Mouse (Mus musculus) heart, embryonic 10.5 days (tissue): ENCODE data around the gene Xlr3b. TPM values are rescaled to one million over a fixed set of nuclear protein-coding genes. Genes with fewer than 3 reads are reported as not detected.

Experiments used
- polyA plus RNA-seq: library from polyadenylated mRNA; unstranded; fragments of >200 nt; fragmentation: Nextera tagmentation; extraction: Ambion mirVana; gene quantifications from 2 replicates; pipeline ENCODE4 v1.2.1, GENCODE M21; 2016

The Xlr3b gene
- polyA plus RNA-seq, 1 experiment from 2014 or later = 9.8 TPM

Other genes starting within 250 kb of the Xlr3b start
- gene Zfp185, start 204.9 kb upstream of the Xlr3b start, polyA plus RNA-seq = 5.7 and 7.2 TPM in 2 replicates
- gene Pnma5, start 155.1 kb upstream of the Xlr3b start, polyA plus RNA-seq = 0.07 and 0.11 TPM in 2 replicates
- gene Pnma3, start 127.4 kb upstream of the Xlr3b start, polyA plus RNA-seq = 0.08 TPM in 1 of 2 replicates, not detected in the other
- gene Xlr4a, start 109.7 kb upstream of the Xlr3b start, polyA plus RNA-seq = 0.84 and 1.2 TPM in 2 replicates
- 1.8 and 2.4 TPM in 2 replicates for gene Xlr3a, start 95.1 kb upstream of the Xlr3b start, polyA plus RNA-seq
- gene Gm14685, start 75.2 kb upstream of the Xlr3b start, polyA plus RNA-seq = 0.10 and 0.23 TPM in 2 replicates
- not detected in 2 replicates for gene Xlr5b, start 43.4 kb upstream of the Xlr3b start, polyA plus RNA-seq
- gene DXBay18, start 42.8 kb upstream of the Xlr3b start, polyA plus RNA-seq = 0.13 TPM in 1 of 2 replicates, not detected in the other
- gene Spin2d, start 15.2 kb upstream of the Xlr3b start, polyA plus RNA-seq = not detected in 2 replicates
- 0.74 and 0.83 TPM in 2 replicates for gene Xlr4b, start 22.1 kb downstream of the Xlr3b start, polyA plus RNA-seq
- 7.6 and 8.1 TPM in 2 replicates for gene F8a, start 36.1 kb downstream of the Xlr3b start, polyA plus RNA-seq
- 0.25 and 0.34 TPM in 2 replicates for gene Xlr4c, start 50.9 kb downstream of the Xlr3b start, polyA plus RNA-seq
- gene Xlr3c, start 73.2 kb downstream of the Xlr3b start, polyA plus RNA-seq = not detected in 2 replicates
- gene Xlr5a, start 100.8 kb downstream of the Xlr3b start, polyA plus RNA-seq = not detected in 2 replicates
- not detected in 2 replicates for gene Xlr5c, start 100.8 kb downstream of the Xlr3b start, polyA plus RNA-seq
- gene Gm45015, start 144.6 kb downstream of the Xlr3b start, polyA plus RNA-seq = not detected in 2 replicates
- 12.7 and 13.6 TPM in 2 replicates for gene Zfp275, start 150.4 kb downstream of the Xlr3b start, polyA plus RNA-seq
- not detected in 2 replicates for gene Gm18336, start 206.5 kb downstream of the Xlr3b start, polyA plus RNA-seq
- gene Zfp92, start 218.9 kb downstream of the Xlr3b start, polyA plus RNA-seq = 0.13 TPM in 1 of 2 replicates, not detected in the other
- not detected in 2 replicates for gene Trex2, start 243.1 kb downstream of the Xlr3b start, polyA plus RNA-seq